Mouse (Mus musculus): ENCODE measurements at regions not wholly inside any gene's neighbourhood (a gene's known extent, or its start where the extent isn't known, plus 50 kb on each side); places are given as distances from the start of the nearest gene placed in this dataset.

DNA sequence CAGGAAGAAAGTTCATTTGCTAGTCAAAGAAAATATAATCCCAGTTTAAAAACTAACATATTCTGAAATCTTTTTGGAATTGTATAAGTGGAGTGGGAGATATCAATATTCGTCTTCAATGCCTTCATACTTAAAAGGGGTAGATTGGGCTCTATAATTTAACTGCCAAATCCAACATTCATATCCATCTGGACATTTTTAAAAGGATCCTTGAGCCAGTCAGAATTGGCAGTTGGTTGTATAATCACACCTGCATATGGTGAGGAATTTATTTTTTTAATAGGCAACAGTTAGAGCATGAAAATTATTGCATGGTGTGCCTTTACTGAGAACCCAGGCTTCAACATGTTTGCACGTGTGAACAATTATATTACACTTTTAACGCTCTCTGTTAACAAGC, 419.5 kb upstream of the Cd180 start:
- DNase-seq (ENCODE audit: low read depth), result no peak

DNA sequence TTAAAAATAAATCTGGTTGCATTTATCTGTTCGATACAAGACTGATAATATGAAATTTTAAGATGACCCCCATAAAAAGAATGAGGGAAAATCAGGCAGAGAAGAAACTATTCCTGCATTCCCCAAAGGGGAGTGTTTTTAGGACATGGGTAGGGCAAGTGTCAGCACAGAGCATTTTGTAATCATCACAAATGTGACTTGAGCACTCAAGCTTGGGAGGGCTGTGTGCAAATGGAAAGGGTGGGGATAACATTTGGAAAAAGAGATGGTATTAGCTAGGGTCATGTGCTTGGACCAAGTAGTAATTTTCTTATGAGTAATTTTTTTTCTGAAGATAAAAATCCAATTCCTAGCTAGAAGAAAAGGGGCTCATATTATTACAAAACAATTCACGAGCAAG, 418.1 kb upstream of the Cd180 start:
- no peak for DNase-seq (ENCODE audit: low read depth)

DNA sequence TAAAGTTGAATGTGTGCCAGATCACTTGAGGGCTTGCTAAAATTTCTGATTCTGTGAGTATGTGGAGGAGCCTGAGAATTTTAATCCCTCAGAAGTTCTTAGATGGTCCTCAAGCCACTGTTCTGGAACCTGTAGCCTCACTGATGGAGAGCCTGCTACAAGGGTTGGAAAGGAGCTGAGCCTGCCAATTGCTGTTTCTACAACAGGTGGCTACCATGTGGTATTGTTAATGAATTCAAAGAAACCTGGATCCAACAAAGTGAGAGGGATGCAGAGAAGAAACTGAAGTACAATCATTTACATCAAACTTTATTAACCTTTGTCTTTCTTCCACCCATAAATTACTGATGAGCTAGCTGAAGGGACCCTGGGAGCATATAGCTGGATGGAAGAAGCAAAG, 416.5 kb upstream of the Cd180 start:
- no peak for DNase-seq (ENCODE audit: low read depth)

DNA sequence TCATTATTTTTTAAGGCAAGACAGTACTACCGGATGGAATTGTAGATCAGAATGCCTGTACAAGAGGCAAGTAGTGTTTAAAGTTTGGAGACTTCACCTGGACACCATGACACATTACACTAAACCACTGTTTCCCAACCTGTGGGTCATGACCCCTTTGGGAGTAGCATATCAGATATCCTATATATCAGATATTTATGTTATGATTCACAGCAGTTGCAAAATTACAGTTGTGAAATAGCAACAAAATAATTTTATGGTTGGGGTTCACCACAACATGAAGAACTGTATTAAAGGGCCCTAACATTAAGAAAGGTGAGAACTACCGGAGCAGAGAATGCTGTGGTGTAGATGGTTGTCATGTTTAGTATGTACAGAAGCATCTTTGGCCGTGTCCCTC, 413.2 kb upstream of the Cd180 start:
- peak; percentile 67 for DNase-seq (ENCODE audit: low read depth)

DNA sequence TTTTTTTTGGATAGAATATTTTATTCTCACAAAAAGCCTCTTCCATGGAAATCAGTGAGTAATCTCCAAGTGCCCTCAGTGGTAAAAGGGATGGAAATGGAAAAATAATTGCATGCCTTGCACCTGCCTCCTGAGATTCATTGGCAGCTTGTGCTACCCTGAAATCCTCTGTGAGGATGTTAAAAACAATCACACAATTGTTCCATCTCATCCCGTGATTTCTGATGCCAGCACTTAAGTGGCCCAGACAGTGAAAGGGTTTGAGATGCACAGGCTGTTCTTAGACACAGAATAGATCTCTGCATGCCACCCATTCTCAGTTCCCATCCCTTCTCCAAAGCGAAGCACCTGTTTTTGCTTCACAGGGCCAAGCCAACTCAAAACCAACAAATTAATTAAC, 398.9 kb upstream of the Cd180 start:
- no peak for DNase-seq (ENCODE audit: low read depth)

DNA sequence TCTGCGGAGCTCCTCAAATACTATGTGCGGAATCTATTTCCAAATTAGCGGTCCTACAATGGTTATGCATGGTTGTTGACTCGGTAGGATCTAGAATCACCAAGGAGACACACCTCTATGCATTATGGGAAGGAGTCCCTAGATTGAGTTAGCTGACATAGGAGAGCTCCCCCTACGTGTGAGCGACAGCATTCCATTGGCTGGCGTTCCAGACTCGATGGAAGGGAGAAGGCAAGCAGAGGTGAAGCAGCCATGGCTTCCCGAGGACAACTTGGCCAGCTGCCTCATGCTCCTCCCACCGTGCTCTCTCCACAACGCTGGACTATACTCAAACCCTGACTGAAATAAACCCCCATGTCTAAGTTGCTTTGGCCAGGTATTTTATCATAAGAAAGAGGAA, 398.3 kb upstream of the Cd180 start:
- no peak for DNase-seq (ENCODE audit: low read depth)

DNA sequence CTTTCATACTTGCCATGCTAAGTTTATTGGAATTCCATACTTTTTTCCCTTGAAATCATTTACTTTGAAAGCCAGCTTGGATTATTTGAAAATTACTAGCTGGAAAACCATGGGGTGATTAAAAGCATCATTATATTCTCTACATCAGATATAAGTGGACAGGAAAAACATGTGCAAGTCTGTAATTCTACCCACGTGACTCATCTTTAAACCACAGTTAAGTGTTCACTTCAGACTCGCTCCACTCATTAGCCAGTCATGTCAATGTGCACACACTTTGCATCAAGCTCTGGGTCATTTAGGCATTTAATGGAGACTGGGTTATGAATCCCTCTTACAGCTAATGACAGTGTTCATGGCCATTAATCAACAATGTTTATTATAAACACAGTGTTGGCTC, 385.4 kb upstream of the Cd180 start:
- DNase-seq (ENCODE audit: low read depth), result peak; percentile 74

DNA sequence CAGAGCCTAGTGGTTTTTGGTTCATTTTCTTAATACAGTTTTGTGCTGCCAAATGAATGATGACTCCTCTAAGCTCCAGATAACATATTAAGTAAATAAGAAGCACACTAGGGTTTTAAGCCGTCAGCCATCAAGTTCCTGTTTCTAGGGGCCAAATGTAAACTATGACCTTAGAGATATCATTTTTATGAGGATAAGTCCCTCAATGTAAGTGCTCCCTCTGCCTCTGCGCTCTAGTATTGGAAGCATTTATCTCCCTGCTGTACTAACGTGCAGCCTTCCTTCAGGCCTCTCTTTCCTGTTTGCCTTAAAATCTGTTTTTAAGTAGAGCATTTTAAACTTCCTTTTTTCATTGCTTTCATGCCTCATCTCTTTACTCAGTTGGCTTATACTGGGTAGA, 381.3 kb upstream of the Cd180 start:
- DNase-seq (ENCODE audit: low read depth), result peak; percentile 66

DNA sequence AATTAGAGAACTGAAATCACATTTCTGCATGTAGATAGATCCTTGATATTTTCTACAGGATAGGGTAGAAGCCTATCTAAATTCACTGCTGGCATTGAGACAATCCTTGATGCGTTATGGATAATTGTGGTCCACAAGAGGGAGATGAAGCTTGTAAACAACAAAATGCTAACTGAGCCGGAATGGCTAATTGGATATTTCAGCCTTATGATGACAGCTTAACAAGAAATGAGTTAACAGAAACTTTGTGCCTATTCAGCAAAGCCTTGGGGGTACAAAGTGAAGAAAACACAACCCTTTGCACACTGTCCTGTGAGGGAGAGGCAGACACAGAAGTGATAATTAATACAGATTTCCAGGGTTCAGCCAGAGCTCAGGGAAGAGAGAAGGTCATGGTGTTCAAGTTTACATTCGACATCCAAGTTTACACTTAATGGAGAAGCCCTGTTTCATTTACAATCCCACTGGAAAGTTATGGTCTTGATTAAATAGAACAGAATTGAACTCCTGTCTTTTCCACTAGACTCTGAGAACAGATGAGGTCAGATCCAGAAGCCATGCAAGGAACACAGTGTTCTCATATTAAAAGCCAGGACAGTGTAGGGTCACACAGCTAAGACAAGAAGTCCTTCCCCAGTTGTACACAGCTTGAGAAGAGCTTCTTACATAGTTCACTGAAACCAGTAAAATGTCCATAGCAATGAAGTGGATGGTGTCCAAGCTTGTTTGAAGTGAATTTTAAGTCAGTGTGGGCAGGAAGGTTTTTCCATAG, 377.3 kb upstream of the Cd180 start:
- DNase-seq (ENCODE audit: low read depth), result no peak

DNA sequence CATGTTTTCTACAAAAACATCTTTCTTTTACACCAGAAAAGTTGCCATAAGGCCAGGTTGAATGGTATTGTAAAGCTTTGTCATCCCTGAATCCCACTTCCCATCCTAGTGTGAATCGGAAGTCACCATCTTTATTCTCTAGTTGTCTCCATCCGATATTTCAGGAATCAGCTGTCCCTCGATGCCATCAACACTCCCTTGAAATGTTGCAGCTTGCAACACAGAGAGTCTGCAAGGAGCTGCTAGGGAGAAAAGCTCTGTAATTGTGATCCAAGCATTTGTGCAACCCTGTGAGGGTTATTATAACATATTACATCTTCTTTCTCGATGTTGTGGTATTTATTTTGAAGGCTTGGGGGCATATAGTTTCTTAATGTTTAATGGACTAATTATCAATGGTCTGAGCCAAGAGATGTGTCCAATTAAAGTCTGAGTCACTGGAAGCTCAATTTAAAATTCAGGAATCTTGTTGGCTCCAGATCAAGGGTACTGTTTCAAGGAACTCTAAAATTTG, 374.4 kb upstream of the Cd180 start:
- no peak for DNase-seq (ENCODE audit: low read depth)

DNA sequence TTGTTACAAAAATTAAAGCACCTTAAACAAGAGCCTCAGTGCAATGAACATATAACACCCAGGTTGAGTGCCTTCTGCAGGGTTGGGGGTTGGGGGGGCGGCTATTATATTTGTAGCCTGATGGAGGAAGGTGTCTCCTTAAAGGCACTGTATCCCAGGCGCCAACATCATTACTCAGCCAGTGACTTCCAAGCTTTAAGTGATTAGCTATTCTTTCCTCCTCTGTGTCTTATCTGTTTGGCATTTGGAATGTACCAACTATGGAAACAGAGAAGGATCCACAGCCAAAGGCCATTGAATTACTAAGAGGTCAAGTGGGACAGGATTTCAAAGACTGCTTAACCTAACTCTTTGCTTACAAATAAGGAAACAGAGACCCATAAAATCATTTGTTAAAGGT, 373.9 kb upstream of the Cd180 start:
- DNase-seq (ENCODE audit: low read depth), result no peak

DNA sequence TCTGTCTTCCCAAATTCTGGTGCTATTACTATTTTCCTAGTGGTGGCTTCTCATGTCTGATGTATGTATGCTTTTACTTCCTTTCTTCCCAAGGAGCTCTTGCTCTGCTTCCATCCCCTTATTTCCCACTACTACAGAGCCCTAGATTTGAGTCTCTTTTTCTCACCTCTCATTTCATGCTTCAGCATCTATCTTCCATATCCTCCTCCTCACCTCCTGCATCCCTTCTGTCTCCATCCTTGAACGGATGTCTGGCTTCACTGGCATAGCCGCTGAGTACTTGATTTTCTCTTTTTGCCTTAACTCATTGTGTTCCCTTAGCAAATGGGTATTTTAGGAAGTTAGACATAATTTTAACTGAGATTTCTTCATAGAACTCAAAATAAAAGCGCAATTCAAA, 369.5 kb upstream of the Cd180 start:
- DNase-seq (ENCODE audit: low read depth), result no peak

DNA sequence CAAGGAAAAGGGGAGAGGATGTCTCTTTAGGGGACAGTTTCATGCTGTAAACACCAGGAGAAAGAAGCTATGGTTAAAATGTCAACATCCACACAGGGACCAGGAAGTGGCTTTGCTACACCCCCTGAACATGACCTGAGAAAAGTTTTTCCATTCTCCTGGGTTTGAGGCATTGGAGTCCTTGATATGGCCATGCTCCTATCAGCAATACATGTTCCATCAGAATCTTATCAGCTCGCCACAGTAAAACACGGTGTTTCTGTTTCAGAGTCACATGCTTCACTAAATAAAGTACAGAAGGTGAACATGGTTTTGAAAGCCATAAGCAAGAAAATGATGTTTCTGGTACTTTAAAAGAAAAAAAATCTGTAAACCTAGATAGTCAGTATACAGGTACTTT, 367.4 kb upstream of the Cd180 start:
- peak; percentile 25 for DNase-seq (ENCODE audit: low read depth)

DNA sequence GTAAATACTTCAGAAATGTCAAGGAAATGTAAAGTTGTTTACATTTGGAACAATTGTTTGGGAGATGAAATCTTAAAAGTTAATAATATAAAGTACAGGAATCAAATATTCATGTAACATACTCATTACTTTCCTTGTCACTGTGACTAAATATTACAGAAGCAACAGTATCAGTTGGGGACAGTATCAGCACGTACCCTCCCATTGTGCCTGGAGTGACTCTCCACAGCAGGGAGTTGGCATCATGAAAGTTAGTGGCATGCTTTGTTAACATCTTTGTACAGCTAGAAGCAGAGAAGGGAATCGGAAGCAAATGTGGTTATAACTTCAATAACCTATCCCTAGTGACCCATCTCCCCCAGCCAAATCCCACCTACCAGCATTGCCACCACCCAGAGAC, 366.8 kb upstream of the Cd180 start:
- DNase-seq (ENCODE audit: low read depth), result no peak

DNA sequence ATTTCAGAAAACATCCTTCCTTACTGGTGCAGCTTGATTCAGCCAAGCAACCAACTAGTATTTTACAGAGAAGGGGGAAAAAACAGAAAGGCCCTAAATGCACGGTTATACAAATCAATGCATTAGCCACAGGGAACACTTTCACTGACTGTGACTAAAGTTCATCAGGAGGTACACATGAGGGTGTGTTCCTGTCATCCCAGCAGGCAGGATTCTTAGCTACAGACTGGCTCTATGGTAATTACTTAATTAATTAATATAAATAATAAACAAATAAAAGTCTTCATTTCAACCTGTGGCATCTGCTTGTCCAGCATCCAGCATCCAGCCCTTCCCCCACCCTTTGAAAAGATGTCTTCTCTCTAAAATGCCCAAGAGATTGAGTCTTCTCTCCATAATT, 359.7 kb upstream of the Cd180 start:
- no peak for DNase-seq (ENCODE audit: low read depth)

DNA sequence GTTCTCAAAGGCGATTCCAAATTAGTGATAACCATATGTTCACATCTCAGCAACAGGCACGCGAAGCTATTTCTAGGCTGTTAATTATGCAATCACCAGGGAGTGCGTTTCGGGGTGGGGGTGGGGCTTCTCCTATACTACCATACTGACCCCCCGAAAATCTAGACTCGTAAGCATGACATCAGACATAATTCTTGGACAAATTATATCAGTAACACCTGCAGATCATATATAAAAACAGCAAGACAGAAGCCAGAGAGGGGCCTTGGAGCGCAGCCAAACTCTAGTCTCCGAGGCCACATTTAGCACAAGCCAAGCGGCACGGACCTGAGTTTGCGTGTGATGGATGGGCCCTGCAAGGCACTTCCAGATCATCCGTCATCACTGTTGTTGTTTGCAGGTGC, 359.2 kb upstream of the Cd180 start:
- no peak for DNase-seq (ENCODE audit: low read depth)

DNA sequence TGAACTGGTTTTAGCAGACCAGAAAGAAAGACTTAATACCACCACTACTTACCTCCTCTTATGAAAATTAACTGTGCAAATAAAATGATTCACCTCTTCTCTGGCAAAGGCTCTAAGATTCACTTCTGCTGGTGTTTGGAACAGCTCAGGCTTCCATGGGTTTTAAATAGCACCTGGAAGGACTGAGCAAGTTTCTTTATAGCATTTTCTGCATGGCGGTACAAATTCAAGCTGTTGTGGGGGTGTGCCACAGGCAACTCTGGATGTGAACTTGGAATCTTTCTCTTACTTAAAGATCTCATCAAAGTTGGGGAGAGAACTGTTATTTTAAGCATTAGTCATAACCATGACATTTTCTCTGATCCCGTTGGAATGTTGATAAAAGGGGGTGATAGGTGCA, 350.1 kb upstream of the Cd180 start:
- DNase-seq (ENCODE audit: low read depth), result no peak

DNA sequence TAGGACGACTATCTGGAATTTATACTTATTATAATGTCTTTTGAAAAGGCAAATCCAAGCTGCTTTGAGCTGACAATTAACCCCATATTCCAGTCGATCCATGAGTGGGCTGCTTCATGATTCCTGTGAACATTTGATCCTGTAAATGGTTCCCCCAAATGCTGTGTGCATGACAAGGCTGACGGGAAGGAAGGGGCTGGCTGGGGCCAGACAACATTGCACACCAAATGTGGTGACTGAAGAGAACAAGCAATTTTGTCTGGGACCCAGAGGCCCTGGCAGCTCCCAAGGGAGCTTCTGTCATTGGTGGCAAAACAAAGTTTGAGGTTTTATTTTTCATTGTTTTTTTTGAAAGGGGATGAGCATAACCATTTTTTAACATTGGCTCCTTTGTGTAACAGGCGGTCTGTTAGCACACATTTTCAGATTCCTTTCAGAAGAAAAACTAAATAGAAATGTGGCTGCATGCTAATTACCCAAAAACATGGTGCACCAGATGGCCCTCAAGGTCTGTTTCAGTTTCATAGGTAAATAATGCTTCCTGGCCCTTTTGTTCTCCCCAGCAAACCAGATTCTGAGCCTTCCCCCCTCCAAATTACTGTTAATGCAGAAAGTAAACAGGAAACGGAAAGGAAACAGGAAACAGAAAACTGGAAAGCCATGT, 348.6 kb upstream of the Cd180 start:
- no peak for DNase-seq (ENCODE audit: low read depth)

DNA sequence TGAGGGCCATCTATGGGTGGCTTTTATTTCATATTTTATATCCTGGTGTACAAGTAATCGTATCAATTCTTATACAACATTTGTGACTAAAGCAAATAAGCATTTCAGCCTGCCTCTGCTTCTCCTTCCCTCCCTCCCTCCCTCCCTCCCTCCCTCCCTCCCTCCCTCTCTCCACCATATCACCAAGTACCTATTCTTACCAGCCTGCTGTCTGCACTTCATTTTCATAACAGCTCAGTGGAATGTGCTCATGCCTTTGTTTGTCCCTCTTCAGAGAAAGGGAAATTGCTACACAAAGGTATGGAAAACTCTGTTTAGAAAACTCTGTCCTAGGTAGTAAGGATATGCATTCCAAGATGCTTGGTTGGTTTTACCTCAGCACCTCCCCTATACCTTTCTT, 343.9 kb upstream of the Cd180 start:
- DNase-seq (ENCODE audit: low read depth), result no peak

DNA sequence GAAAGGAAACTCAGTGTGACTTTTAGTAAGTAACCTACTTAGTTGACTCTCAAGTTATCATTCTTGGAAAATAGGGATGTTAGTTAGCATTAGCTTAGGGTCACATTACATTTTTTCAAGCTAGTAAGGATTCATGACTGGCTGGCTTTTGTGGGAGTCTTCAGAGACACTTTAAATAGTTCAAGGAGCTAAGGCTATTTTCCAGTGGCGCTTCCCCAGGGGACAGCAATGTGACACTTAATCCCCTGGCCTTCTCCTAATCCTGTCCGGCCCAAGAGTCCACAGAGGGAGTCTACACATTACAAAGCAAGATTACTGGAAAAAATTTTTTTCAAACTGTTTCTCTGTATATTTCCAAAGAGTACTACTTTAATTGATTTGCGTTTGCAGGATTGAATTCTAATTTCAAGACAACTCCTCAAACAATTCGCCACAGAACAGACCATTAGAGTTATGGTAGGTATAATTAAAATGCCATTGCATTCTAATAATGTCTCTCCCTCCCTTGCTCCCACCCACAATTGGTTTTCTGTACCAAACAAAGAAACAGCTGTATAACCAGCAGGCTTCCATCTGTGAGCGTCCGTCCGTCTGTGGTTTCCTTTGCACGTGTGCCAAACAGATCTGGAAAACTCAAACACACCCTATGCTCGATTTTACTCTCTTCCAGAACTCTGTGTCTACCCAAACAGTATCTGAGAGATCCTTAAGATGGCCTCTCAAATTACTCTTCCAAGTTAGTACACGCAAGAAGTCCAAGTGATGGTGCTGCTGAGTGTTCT, 341.1 kb upstream of the Cd180 start:
- peak; percentile 73 for DNase-seq (ENCODE audit: low read depth)

DNA sequence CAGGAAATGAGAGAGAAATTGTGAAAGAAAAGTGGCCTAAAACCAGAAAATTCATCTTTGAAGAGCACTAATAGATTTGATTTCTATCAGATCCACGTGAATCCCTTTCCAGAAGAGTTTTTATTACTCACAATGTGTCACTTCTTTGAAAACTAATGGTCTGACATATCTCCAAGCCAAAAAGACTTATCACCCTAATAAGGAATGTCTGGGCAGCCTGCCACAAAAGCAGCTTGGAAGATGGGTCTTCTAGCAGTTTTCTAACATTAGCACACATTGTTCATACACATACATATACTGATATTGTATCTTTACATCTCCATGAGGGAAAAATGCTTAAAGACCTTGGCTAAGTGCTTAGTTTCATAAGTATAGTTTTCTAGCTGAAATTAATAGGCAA, 337.8 kb upstream of the Cd180 start:
- DNase-seq (ENCODE audit: low read depth), result no peak

DNA sequence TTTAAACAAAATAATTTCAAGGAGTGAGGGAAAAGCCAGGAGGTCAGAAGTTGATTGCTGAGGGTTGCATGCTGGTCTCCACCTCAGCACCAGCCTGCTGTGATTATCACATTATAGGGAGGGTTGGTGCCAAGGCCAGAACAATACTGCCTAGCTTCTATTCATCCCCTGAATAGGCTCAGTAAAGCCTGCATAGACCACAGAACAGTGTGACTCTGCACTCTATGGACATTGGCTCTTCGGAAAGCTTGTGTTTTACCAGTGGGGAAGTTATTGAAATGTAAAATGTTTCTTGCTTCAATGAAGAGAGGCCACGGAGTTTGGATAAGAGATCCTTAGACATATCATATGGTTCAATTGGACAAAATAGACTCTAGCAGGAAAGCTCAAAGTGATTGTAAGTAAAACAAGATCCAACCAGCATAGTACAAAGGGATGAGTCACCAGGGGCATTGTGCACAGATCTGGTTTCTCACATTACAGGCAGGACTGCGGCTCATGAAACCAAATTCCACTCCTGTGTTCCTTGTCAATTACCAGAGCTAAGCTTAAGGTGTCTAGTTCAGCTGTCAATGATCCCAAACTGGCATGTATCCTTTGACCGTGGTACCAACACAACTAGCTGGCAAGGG, 320.8 kb upstream of the Cd180 start:
- DNase-seq (ENCODE audit: low read depth), result peak; percentile 55

DNA sequence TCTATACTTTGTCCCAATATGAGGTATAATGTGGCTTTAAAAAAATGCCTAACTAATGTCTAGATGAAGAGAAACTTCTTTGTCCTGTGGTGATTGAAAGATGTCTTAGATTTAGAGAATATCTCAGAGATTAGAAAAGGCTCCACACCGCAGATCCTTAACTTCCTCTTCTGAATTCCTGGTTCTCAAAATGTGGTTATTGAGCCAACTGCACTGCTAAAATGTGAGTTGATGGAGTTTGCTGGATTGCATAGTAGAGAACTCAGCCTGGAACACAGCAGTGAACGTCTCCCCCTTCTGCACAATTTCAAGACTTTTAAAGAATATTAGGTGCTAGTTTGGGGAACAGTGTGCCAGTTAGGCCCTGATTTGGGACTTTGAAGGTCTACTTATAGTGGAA, 312.7 kb upstream of the Cd180 start:
- DNase-seq (ENCODE audit: low read depth), result no peak

Measured in 416B (cell line).